Mouse (Mus musculus): ENCODE measurements around the gene Csrp2. TPM values are rescaled to one million over a fixed set of nuclear protein-coding genes. Genes with fewer than 3 reads are reported as not detected.

Csrp2 gene
- polyA plus RNA-seq, 1 experiment, result 18.0 TPM

DNA sequence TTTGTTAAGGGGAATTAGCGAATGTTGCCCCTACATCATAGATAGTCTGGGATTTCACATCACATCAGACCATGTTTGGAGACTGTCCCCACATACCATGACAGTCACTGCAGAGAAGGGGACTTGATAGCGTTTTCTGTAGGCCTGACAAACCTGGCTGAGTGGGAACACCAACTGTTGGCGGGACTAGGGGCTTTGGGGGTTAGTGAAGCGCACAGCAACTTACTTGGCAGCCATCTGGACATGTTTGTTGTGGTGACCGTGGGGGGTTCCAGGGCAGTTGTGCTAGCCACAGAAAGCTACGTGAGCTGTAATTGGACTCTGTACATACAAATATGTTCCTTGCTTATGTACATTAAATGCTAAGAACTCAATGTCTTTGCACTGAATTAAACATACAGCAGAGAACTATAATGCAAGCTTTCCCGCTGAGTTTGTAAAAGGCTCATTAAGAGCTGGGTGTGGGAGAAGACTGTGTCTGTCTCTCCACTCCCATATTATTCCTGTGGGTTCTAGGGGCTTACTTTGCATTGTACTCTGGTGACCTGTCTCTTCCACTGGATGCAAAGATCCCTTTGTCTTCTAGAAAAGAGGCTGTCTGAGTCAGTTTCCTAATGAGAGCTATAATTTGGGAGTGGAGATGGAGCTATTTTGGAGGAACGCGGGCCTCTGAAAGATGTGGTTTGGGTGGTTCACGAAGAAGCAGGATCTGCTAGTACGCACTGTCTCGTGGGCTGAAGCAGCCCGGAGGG is 11.7 kb downstream of the Csrp2 start:
- DNase-seq (ENCODE audit: extremely low spot score in 1 of 2, low spot score in 1 of 2), result no peak

DNA sequence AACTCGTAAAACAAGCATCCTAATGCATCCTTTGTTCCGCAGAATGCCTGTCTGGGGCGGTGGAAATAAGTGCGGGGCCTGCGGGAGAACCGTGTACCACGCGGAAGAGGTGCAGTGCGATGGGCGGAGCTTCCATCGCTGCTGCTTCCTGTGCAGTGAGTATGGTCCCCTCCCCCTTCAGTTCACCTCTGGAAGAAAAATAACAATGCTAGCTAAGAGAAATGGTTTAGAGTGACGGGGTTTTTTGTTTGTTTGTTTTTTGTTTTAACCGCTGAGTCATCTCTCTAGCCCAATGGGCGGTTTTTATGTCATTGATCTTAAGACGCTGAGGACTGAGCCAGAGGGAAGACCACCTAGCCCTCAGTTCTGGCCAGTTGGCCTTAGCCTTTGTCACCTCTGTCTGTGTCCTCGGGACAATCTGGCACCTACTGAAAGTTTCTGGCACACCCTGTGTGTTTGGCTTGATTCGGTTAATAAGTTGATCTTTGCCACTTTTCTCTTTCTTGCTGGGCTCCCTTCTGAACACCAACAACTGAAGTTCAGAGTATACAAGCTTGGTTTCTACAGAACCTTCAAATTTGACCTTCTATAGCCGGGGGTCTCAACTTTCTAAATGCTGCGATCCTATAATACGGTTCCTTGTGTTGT is 12.4 kb downstream of the Csrp2 start:
- no peak for DNase-seq (ENCODE audit: extremely low spot score in 1 of 2, low spot score in 1 of 2)

DNA sequence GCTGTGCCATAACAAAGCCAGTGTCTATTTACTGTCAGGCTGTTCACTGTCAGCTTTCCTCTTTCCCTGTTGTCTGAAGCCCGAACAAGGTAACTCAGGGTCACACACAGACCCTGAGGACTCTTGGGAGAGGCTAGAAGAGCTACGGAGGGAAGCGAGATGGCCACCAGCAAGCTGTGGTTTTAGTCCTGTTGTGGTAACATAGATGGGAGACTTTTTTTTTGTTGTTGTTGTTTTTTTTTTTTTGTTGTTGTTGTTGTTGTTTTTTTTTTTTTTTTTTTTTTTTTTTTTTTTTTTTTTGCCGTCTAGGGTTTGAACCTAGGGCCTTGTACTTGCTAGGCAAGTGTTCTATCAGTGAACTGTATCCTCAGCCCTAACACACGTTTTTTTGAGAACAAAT is 14.0 kb downstream of the Csrp2 start:
- DNase-seq (ENCODE audit: extremely low spot score in 1 of 2, low spot score in 1 of 2), result no peak

DNA sequence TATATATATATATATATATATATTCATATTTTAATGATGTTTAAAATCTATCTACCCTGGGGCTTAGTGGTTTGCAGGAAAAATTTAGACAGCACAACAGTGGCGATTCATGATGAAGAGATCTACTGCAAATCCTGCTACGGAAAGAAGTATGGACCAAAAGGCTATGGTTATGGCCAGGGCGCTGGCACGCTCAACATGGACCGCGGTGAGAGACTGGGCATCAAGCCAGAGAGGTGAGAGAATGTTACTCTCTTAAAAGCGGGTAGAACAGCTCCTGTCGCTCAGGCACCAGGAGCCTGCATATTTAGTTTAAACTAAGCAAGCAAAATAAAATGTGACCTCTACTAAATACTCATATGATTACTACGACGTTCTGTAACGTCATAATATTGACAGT is 15.5 kb downstream of the Csrp2 start:
- DNase-seq (ENCODE audit: extremely low spot score in 1 of 2, low spot score in 1 of 2), result no peak

DNA sequence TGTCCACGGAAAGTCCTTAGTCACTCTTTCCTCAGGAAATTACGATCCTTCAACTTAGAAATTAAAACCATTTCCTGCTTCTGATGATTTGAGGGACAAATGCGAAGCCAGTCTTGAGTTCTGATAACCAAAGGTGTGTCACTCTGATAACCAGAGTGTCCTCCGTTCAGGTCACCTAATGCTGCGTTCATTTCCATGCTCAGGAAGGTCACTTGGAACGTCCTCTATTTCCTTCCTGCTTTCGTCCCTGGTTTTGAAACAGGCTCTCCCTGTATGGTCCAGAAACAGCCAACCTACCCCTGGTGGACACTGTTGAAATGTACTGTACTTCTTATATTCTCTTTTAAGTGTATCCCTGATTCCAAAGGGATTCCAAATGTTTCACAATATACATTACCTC is 16.1 kb downstream of the Csrp2 start:
- DNase-seq (ENCODE audit: extremely low spot score in 1 of 2, low spot score in 1 of 2), result no peak

DNA sequence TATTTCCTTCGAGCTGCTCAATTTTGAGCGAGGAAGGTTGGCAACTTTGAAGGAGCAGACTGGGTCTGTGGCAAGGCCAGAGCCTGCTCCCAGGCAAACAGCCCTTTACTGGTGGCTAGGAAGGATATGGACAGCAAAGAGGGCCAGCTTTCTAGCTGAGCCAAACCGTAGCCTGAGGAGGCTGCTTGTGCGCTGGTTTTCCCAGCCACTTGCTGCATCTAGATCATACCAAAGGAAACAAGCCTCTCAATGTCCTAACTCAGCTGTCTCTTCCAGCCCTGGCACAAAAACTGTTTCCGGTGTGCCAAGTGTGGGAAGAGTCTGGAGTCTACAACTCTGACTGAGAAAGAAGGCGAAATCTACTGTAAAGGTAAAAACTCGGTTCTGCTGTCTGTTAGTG is 18.8 kb downstream of the Csrp2 start:
- DNase-seq (ENCODE audit: extremely low spot score in 1 of 2, low spot score in 1 of 2), result no peak

DNA sequence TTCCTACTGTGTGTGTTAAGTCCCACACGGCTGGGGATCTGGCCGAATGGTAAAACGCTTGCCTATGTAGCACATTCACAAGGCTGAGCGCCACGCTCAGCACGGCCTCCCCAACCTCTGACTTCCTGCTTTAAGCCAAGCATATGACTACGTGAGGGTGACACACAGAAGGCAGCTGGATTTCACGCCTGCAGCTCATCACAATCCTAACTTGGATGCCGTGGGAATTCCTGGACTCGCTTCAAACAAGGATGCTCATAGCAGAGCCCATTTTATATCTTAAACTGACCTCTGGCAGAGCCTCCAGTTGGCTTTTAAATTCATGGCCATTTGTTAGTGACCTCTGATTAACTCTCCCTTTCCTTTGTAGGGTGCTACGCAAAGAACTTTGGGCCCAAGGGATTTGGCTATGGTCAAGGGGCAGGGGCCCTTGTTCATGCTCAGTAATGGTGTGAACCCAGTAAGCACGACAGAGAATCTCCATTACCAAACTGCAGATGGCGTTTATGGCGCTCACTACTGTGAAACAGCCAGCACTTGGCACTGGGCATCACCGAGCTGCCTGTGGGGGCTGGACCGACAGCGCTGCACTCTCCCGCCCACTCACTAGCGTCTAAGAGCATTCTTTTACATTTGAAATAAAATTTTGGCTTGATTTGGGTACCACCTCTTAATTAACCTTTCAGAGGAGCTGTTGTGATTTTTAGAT is 19.4 kb downstream of the Csrp2 start:
- DNase-seq (ENCODE audit: extremely low spot score in 1 of 2, low spot score in 1 of 2), result peak; percentile 62 to 78

DNA sequence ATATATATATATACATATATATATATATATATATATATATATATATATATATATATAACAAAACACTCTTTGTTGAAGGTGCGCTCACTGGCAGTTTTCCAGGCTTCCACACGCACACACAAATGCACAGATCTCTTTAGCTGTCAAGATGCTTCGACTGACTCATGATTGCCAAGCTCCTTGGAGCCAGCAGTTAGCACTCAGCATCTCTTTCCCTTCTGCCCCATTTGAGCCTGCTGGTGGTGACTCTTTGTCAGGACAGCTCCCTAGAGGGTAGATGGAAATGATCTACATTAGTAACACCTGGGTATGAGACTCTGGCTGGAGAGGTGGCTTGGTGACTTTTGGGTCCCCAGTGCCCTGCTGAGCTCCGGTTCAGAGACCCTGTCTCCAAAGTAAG is 20.1 kb downstream of the Csrp2 start:
- no peak for DNase-seq (ENCODE audit: extremely low spot score in 1 of 2, low spot score in 1 of 2)

DNA sequence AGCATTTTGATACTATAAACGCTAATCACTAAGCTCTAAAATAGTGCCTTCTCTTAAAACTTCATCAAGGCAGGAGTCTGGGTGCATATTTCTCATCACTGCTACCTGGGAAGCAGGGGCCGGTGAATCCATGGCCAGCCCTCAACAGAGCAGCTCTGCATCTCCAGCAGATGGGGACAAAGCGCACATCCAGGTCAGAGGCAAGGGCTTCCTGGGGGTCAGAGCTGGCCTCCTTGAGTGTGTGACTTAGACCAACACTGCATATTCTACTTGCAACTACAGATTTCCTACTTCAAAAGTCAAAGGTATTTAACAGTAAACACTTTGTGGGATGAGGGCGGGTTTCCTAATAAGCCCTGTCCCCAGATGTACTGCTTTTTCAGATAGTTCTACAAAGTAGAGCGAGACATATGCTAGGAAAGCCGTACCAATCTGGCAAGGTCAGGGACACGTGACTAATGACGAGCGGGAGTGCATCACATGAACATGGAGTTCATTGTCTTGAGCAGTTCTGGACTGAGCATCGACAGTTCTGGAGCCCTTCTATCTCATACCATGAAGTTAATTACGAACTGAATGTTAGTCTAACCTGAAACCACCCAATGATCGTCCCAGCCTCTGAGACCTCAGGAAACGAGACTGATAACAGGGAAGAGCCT is 21.3 kb downstream of the Csrp2 start:
- DNase-seq (ENCODE audit: extremely low spot score in 1 of 2, low spot score in 1 of 2), result no peak

DNA sequence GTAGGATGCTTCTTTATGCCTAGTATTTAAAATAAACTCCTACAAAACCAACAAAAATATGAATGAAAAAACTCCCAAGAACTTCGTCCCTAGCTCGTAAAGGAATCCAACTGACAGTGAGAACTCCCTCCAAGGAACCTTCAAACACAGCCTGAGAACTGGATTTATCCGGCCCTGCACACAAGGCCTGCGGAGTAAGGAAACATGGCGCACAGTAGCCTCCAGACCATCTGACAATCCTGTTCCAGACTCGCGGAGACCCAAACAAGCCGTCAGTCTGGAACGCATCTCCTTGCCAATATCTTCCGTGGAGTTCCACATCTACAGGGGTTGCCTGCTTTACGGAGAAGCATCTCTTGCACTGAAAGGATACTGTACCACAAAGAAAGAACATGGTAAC is 22.4 kb downstream of the Csrp2 start:
- no peak for DNase-seq (ENCODE audit: extremely low spot score in 1 of 2, low spot score in 1 of 2)

DNA sequence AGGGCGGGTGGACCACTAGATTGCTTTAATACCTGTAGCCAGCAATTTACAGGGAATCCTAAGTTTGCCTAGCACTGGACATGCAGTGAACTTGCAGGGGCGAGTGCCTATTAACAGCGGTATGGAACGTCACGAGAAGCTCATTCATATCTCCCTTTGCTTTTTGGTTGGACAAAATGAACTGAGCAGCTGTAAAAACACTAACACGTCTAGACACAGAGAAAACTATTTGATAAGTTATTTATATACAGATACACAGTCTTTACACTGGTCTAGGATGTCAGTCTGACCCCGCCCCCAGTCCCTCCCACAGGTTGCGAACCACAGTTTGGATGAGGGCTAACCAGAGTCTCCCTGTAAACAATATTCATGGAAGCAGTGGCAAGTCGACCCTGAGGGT is 23.2 kb downstream of the Csrp2 start:
- DNase-seq (ENCODE audit: extremely low spot score in 1 of 2, low spot score in 1 of 2), result no peak

DNA sequence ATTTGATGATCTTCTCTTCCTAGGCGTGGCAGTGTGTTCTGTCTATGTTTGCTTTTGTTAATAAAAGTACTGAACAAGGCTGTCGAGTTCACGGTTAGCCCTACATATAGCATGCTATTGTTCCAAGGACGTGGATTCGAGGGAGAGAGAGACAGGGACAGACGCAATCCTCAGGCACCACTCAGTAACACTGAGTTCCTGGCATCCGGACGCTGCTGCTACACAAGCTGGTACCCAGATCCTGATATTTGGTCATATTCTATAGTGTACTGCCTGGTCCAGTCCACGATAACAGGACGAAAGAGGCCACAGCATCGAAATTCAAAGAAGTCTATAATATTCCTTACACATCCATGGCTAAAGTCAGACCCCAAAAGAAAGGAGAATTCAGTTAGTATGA is 24.6 kb downstream of the Csrp2 start:
- DNase-seq (ENCODE audit: extremely low spot score in 1 of 2, low spot score in 1 of 2), result no peak

DNA sequence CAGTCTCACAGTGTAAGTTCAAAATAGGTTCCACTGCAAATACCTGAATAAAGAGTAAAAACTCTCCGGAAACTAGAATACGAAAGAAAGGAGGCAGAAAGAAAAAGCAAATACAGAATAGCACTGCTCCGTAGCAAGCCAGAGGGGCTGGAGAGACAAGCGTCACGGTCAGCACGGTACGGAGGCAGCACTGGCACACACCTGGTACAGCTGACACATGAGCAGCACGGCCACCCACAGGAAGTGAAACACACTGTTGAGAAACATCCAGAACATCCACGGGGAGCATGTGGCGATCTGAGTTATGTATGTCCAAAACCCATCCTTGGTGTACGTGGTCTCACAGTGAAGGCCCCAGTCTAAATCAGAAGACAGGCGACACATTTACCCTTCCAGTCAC is 26.4 kb downstream of the Csrp2 start:
- no peak for DNase-seq (ENCODE audit: extremely low spot score in 1 of 2, low spot score in 1 of 2)

DNA sequence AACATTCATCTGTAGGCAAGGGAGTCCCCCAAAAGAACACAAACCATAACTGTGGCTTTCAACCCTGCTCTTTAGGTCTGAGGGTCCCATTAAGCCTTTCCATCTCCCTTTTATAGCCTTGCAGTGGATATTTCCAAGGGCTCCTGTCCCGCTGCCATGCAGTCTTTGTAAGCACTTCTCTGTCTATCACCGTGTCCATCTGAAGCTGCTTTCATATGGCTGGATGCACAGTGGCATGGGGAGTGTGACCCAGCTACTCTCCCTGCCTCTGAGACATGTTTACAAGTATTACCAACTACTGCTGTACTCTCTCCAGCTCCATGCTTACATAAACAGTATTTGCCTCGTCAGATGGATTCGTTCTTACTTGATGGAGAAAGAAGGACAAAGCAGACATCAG is 28.0 kb downstream of the Csrp2 start:
- no peak for DNase-seq (ENCODE audit: extremely low spot score in 1 of 2, low spot score in 1 of 2)

DNA sequence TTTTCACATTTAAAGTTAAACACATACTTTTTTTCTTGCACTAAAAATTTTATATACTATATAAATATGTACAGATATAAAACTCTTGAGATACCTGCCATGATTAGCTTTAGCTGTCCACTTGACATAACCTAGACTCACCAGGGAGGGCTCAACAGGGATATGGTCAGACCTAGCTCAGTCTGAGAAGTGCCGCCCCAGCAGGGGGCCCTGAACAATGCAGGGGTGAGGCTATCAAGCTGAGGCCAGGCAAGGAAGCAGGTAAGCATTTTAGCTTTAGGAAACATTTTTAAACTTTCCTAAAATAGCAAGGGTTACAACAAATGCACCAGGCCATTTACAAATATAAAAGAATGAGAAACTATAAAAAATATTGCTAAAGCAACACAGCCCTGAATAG is 31.5 kb downstream of the Csrp2 start:
- DNase-seq (ENCODE audit: extremely low spot score in 1 of 2, low spot score in 1 of 2), result no peak

DNA sequence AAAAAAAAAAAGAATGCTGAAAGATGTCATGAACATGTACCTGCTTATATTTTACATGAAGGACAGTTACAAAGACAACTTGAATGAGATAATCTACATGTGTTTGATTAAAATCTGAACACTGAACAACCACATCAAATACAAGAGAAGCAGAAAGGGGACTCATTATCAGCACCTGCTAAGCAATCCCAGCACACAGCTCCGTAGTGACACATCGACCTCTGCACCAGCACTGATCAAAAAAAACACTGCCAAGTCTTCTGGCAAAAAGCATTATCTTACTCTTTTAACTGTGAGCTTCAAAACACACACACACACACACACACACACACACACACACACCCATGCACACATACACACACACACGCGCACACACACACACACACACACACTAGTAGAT is 32.2 kb downstream of the Csrp2 start:
- DNase-seq (ENCODE audit: extremely low spot score in 1 of 2, low spot score in 1 of 2), result no peak

DNA sequence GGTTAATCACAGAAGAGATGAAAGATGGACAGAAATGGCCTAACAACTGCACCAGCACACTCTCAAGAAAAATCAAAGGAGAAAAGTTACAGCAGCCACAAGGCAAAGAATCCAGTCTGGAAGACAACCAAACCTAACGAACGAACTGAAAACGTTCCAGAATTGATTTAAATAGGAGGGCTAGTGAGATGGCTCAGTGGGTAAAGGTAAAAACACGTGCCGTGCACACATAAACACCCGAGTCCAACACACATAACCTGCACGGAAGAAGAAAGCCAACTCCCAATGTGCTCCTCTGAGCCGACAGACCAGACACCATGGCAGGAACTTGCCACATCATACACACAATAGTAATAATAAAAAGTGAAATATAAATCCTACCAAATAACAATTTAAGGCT is 32.7 kb downstream of the Csrp2 start:
- DNase-seq (ENCODE audit: extremely low spot score in 1 of 2, low spot score in 1 of 2), result no peak

DNA sequence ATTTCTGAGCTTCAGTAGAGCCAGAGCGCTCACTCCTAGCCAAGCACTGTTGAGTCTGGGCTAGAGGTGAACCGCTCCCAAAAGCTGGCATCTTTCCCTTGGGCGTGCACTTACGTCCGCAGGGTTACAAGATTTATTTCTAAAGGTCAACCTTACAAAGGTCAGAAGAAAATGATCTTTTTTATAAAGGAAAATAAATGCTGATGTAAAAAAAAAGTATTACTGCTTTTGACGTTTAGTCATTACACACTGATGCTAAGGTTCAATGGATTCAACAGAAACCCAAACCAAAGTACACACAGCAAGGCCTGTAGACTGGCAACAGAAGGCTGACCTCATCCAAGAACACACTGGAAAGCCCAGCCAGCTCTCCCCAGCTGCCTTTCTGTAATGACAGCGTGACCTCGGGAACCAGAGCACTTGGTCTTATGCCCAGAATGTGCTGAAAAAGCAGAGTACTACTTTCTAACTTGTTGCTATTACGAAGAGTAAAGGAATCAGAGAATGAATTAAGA is 33.4 kb downstream of the Csrp2 start:
- DNase-seq (ENCODE audit: extremely low spot score in 1 of 2, low spot score in 1 of 2), result peak; percentile 33 to 62

DNA sequence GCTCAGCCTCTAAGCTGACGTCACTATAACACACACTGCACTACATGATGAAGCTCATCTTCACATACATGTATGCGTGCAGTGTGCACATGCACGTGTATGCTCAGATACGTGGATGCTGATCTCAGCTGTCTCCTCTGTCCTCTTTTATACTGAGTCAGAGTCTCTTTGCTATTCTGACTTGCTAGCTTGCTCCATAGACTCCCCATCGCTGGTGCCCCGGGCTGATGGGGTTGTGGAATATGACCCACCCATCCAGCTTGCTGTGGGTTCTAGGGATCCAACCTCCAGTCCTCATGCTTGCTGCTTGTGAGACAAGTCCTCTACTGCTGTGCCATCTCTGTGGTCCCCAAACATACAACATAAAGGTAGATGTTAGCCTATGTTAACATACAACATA is 39.3 kb downstream of the Csrp2 start:
- DNase-seq (ENCODE audit: extremely low spot score in 1 of 2, low spot score in 1 of 2), result no peak

DNA sequence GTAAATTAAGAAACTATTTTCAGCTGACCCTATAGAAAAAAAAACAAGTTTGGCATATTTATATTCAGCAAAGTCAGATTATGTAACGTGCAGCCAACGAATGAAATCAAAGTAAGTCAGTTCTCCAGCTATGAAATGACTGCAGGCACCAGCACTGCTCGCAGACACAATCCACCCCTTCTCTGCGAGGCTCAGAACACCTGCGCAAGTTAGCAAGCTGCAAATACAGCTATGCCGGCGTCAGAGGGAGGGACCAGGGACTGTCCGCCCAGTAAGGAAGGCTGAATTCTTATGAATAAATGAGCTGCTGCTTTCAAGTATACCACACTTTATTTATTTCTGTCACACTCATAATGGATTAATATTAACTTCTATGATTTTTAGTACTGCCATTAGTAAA is 40.2 kb downstream of the Csrp2 start:
- peak in 1 of 2 experiments; percentile 49 for DNase-seq (ENCODE audit: extremely low spot score in 1 of 2, low spot score in 1 of 2)

DNA sequence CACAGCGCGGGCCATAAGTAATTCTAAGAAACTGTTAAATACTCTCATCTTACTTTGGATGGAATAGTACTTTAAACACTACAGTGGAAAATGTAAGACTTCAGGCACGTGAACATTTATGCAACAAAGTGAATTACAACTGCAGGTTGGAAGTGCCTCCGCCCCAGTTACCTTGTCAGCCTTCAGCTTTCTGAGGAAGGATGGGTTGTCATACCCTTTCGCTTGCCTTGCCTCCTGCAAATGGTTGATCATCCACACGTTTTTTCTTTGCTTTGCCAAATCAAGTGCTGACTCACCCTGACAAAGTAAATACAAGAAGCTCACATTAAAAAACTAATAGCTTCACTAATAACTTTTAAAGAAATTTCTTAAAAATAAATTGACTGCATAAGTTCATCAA is 41.3 kb downstream of the Csrp2 start:
- DNase-seq (ENCODE audit: extremely low spot score in 1 of 2, low spot score in 1 of 2), result no peak

All from frontal cortex, adult 2 months (tissue).